Mouse (Mus musculus) gastrocnemius, postnatal 10 days (tissue): ENCODE data around the gene Zfhx3. TPM values are rescaled to one million over a fixed set of nuclear protein-coding genes. Genes with fewer than 3 reads are reported as not detected.

Experiments
- DNase-seq: peaks from one replicate; pipeline ENCODE4 v3.0.0; 2021; ENCODE audit warnings: mixed read lengths
- total RNA-seq, 2 experiments: library from RNA; stranded (reverse); gene quantifications; 2 replicates each; pipeline ENCODE4 v1.2.3; 2021

Gene Zfhx3
- total RNA-seq, 2 experiments from 2014 or later, result 11.0 to 12.5 TPM

DNA sequence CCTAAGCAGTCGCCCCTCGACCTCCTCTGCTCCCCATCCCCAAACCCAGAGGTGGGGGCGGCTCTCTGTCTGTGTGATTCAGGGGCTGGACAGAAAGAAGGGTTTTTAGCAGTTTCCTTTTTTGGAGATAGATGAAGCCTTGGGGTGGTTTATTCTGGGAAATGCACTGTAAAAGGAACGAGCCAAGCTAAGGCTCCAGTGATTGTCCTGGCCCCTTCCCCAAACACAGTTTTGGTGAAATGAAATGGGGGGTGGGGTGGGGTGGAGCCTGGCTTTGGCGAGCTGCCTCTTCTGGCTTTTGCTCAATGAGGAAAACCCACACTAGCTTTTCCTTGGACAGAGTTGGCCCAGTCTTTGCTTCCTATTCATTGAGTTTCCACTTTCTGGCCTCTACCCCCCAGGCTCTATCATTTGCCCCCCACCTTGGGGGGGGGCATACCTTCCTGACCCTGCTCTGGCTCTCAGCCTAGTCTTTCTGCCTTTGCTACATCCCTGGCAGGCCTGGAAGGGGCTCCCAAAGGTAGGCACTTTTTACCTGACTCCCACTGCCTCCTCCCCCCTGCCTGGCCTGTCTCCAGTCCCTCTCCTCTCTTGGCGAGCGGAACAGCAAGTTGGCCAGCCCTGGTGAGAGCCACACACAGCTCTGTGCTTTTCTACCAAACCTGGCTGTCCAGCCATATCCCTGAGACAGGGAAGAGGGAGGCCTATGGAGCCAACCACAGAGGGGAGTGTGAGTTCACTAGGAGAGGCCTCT, 955.1 kb downstream of the Zfhx3 start:
- no peak for DNase-seq

DNA sequence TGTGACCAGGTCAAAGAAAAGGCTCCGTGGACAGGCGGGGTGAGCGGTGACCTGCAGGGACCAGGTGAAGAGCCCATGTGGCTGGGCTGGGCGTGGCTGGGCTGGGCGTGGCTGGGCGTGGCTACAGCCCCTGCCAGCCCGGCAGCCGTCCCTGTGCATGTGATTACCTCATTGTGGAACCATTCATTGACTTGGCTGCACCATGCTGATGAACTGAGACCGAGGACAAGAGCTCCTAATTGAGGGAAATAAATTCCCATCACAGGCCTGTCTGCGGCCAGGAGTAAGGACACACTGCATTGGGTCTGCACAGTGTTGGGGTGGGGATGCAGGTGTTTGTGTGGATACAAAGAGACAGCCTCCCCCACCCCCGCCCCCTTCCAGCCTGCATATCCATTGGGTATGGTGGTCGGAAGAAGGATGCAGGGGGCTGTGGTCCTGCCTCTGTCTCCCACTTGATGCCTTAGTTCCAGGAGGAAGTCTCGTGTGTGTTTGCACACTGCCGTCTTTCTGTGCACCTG, 956.9 kb downstream of the Zfhx3 start:
- DNase-seq, result no peak

DNA sequence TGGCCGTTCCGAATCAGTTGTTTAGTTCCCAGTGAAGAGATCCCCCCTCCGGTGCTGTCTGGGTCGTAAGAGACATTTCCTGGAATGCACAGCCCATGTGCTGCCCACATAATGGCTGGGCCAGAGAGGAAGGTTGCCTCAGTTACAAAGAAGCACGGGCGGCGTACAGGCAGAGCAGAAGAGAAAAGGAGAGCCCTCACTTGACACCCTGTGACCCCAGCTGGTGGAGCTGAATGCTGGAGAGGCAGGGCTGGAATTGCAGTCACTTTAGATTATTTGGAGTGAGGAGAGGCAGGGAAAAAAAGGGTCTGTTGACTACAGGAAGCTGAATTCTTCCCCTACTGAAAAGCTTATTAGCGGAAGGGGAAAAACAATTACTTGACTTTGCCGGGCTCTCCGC, 958.1 kb downstream of the Zfhx3 start:
- no peak for DNase-seq

DNA sequence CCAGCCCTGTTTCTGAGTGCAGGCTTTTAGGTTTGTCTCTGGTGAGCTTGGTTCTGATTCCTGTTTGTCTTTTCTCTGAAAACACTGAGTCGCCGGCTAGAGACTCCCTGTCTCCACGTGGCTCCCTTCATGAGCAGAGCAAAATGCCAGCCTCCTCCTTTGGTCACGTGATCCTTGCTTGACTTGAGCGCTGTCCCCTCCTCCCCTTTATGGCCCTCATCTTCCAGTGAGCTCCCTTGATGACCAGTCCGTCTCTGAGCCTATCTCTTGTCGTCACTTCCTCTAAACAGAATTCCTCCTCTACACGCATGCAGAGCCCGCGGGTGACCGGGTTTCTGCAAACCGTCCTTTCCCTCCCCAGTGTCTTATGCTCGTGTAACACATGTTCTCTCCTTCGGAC, 958.8 kb downstream of the Zfhx3 start:
- DNase-seq, result no peak

DNA sequence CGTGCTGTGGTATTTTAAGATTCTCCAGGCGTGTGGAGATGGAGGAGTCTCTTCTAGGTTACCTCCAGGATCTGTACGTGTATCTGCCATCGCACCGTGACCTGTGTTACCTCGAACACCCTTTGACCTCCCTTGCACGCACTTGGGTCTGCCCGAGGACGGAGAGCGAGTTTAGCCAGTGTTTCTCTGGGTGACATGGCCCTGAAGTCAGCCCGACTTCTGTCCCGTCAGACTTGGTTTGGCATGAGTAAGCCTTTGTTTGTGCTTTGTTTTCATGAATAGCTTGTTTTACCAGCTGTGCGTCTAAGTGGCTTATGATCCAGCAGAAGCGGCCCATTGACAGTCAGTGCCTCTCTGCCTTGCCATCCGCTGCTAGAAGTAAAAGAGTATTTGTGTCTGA, 961.1 kb downstream of the Zfhx3 start:
- DNase-seq, result no peak

DNA sequence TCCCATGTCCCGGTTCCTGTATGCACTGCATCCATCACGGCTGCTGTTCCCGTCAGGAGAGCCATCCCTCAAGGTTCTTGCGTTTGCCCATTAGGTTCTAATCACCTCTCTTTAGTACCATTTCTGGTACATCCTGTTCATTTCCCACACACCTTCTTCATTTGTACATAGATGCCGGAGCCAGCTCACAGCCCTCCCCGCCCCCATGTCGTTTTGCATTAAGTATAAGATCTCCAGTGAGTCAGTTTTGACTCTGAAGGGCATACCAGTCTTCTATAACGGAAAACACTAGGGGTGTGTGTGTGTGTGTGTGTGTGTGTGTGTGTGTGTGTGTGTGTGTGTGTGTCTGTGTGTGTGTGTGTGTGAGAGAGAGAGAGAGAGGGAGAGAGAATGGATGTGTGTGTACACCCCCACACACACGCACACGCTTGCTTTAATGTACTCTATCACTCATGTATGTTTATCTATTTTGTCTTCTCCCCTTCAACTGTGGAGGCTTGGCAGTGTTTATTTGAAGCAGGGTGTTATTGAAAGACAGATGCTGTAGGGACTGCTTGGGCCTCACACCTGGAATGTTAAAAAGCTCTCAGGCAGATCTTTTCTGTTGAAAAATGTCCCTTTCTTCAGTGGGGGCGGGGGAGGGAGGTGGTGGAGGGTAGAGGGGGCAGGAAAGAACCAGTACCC, 962.0 kb downstream of the Zfhx3 start:
- no peak for DNase-seq

DNA sequence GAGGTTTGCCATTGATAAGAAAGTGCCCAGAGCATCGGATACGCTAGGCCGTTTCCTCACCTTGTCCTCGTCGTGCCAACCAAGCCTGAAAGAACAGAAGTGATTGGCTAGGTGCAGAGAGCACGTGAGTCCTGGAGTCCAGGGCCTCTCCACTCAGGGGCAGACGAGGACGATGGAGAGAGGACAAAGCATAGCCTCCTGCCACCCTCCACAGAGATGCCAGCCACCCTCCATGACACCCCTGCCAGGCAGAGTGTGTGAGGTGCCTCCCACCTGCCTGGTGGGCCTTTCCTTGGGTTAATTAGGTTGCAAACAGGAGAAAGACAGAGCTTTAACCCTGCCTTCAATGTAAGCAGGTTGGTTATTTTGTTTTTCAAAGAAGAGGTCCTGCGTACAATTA, 965.6 kb downstream of the Zfhx3 start:
- no peak for DNase-seq

DNA sequence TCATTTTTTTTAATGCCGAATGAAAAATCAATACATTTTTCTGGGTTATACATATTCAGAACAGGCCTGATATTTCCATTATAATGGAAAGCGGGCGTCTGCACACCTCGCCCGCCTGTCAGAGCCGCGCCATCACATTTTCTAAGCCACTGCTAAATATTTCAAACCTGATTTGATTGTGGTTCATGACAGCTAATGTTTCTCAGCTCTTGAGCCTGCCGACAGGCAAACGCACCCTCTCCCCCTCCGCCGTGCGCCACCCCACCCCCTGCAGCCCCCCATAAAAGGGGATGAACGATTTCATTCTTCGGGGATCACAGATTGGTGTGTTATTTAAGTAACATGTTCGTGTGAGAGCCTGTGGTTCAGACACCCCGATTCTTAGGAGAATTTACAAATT, 966.1 kb downstream of the Zfhx3 start:
- DNase-seq, result no peak

DNA sequence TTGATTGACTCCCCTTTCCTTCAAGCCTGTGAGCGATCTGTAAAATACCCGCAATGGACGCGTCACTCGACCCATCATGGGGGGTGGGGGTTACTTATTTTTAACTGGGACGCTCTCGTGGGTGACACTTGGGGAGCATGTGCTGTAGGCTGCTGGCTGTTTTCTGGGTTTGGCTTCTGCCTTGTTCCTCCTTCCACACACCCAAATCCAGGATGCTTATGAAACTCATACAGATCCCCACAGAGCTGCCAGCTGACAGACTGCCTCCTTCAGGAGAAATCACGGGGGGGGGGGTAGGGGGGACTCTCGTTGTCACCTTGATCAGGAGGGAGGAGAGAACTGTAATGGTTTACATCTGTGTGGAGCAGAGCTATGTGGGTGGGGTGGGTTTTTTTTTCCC, 966.6 kb downstream of the Zfhx3 start:
- no peak for DNase-seq

DNA sequence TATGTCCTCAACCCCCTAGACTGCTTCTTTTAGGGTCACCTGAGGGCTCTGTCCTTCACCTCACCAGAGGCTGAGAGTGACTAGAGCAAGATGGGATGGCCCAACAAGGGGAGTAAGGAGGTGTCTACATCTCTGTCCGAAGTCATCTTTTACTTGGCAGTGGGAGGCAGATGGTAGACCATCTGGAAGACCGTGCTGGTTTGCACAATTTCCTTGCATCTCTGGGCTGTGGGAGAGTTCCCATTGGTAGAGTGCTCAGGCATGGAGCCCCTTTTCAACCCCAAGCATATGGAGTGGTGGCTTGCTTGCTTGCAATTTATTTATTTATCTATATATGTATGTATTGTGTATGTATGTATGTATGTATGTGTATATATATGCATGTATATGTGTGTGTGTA, 967.0 kb downstream of the Zfhx3 start:
- DNase-seq, result no peak

DNA sequence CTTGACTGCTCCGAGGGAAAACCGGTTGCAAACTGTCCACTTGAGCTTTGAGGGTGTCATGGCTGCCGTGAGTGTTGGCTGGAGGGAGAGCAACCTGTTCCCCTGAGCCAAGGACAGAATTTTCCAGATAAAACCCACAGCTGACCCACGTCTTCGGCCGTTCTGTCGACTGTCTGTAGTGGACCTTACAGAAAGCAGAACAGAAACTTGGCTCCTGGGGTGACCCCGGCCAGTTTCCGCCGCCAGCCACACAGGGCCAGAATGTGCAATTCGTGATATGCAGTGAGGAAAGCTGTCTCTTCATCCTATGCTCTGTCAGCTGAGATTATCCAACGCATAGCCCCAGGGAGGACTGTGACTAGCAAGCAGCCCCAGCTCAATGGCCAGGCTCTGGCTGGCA, 968.4 kb downstream of the Zfhx3 start:
- no peak for DNase-seq

DNA sequence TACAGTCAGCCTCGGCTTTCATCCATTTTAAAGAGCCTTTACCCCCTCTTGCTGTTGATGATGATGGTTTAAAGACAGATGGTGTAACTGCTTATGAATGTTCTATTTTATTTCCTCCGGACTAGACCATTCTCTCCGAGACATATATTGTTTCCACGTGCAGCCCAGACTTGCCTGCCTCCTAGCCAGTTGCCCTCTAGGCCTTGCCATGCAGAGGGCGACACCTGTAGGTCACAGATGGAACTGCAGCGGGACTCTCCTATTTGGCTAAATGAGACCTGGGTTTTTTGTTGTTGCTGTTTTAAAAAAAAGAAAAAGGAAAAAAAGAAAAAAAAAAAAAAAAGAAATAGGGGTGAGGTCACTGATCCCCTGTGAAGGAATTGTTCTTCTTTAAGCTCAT, 969.1 kb downstream of the Zfhx3 start:
- DNase-seq, result peak; percentile 93

DNA sequence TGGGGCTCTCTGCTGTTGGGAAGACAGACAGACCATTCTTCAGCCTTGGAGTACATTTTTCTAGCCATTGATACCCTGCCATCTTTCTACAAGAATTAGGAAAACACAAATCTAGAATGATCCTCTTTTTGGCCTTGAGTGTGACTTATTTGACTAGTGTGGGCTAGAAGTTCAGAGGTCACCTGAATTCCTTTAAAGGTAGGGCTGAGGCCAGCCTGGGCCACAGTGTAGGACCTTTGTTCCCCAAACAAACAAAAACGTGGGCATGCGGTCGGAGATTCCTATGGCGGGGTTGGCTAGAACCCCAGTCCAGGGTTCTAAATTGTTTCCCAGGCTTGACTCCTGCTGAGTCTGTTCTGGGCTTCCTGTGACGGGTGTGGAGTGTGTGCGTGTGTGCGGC, 970.6 kb downstream of the Zfhx3 start:
- no peak for DNase-seq

DNA sequence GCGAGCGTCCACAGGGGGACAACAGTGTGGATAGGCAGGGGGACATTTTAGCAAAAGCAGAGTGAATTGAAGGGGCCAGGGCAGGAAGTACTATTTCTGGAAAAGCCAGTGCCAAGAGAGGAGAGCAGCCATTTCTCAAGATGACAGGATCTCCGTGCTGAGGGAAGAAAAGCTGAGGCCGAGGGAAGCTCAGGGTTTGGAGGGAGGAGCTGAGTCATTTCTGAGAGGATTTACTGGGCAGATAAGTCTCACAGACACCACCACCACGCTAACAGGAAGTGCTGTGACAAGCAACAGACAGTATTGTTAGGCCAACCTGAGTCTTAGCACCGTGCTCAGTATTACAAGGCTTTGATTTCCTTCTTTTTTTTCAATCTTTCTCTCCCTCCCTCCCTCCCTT, 973.0 kb downstream of the Zfhx3 start:
- no peak for DNase-seq

DNA sequence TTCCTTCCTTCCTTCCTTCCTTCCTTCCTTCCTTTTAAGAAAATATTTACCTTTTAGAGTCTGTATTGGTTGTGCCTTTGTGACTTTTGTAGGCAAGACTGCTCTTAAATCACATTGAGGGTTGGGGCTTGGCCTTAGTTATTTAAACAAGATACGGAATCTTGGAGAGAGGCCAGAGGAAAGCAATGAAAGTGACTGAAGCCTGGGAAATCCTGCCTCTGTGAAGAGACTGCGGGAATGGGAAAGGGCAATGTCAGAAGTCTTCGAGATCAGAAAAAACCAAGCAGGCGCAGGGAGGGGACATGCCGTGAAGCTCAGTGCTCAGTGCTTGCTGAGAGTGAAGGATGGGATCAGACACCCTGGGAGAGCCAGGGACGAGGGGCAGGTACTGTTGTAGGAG, 973.4 kb downstream of the Zfhx3 start:
- no peak for DNase-seq

DNA sequence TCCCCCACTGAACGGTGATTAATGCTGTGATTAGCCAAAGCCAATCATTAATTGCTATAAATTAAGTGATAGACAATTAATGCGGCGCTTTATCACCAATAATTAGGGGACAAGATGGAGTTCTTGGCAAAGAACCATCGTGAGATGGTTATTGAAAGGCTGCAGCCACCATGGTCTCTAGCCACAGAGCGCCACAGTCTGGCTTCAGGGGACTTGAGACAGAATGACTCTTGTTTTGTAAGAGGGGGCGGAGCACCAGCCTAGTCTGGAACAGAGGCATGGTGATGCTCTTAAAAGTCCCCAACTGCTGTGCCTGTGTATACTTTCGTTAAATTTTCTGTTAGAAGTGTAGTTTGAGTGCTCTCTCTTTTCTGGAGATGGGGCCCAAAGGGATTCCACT, 977.7 kb downstream of the Zfhx3 start:
- no peak for DNase-seq

DNA sequence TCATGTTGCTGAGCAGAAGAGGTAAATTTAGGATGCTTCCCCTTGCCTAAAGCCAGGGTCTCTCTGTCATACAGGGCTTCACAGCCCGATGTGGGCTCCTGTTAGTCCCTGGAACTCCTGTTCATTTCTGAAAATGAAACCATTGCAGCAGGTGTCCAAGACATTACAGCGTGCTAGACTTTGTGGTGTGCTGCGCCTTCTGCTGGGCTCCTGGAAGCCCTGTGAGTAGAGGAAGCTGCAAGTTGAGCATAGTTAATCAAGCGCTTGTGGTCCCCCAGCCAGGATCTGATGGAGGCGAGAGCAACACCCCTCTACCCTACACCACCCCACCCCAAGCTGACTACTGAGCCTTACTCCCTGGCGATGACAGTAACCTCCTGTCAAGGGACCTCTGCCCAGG, 980.7 kb downstream of the Zfhx3 start:
- no peak for DNase-seq

DNA sequence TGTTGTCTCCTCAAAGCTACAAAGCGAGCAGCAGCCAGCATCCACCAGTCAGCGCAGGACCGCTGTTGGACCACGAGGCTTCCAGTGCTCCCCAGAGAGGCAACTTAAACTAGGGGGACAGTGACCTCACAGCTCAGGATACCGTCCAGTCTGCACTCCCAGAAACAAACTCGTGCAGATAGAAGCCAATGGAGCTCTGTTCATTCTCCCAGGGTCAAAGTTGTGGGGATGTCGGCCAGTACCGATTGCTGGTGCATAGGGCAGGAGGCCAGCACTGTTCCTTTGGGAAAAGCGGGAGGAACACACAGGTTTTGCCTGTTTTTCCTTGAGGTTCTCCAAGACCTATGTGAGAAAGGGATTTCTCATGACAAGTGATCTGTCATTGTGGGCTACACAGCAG, 982.1 kb downstream of the Zfhx3 start:
- DNase-seq, result no peak

DNA sequence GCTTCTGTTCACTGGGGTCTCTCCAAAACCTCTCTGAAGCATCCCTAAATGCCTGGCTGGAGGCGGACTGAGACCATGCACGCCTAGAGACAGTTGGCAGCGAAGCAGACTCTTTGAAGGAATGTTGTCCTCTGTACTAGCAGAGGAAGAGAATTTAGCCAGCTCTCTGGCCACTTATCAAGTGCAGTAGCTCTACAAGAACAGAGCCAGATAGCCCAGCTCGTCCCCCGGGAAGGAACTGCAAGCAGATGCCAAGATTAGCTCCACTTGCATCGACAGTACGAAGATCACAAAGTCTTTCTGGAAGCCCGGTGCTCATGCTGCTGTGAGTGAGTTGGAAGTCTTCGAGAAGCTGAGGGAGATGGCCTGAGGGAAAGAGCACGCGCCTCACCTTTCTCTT, 983.7 kb downstream of the Zfhx3 start:
- peak; percentile 51 for DNase-seq

DNA sequence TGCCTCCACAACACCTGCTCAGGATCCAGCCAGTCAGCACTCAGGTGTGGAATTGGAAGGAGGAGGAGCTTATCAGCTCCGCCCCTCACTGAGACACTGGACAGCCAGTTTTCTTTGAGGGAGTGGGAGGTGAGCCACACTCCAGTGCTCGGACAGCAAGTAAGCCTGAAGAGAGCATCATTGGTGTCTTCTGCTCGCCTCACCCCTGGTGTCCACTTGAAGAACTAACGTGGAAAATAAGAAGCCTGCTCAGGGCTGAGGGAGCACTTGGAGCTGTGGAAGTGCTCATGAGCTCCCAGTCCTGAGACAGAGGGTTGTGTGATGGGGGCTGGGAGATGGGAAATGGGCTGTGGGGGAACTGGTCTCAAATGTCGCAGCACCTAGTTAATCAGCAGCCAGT, 988.2 kb downstream of the Zfhx3 start:
- no peak for DNase-seq

DNA sequence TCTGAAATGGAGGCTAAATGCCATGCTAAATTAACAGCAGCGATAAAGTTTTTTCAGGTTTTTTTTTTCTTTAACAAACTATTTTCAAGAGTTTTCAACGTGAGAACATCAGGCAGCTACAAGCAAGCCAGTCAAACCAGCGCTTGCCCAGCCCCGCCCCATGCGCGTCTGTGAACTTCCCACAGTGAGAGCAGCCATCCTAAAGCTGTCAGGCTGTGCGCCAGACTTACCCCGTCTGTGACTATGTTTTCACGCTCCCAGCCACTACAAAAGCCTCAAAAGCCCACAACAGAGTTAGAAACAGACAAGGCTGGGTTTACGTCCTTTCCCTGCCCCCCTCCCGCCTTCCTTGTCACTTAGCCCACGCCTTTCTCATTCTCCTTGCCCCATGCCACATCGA, 989.4 kb downstream of the Zfhx3 start:
- DNase-seq, result no peak

DNA sequence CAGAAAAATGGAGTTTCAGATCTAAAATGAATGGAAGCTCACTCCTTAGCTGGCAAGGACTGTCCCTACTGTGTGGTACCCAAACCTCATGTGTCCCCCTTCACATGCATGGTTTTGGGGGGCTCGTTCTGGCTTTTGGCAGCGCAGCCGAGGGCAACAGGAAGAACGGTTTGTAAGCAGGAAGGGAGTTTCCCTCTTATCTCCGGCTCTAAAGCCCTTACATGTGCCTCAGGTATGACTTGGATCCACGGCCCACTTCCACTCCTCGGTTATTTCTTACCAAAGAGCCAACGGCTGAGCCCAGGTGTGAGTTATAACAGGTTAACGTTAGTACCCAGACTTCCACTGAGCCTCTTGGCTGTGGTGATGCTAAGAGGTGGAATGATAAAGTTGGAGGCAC, 990.3 kb downstream of the Zfhx3 start:
- no peak for DNase-seq

DNA sequence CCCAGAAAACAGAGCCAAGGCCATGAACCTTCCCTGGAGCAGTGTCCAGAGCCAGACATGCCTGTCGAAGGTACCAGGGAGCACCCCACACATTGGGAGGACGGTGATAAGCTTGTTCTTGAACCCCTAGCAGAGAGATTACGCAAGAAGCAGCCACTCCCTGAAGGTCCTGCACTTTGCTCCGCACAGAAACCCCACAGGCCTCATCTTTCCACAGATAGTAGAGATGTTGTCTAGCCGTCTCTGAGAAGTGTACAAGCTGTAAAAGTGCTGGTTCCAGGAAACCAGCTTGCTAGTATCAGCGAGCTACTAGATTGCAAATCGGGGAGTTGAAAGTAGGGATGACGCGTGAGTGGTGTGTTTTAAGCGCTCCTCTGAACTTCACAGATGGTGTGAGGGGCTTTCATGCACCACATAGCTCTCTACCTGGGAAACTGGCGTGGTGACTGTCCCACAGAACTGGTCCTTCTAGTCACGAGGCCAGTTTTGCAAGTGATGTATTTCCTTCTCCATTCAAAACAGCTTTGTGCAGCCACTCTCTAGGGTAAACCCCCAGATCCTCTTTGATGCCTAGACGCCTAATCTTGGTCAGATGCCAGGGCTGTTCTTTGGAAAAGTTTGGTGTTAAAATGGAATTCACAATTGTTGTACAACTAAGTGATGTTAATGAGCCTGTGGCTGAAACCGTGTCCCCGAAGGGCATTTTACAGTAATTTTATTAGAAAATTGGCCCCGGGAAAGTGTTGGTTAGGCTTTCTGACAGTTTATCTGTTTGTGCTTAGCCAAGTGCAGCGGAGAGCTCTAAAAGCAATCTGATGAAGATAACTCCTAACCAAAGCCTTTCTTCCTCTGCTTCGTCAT, 993.6 kb downstream of the Zfhx3 start:
- no peak for DNase-seq
